Mouse (Mus musculus) 416B (cell line): ENCODE data around the gene Ccdc142.

Experiments used
- DNase-seq: peaks from one replicate; pipeline ENCODE4 v3.0.0; 2011; ENCODE audit warnings: low read depth

Gene Ccdc142

GRCm38 (mm10) chr6:83101316-83101687 is at the start of gene Ccdc142, which contains the start of gene Gm42688:
Gene Ccdc142, plus strand, starts transcription at chr6:83101601.
Gene Gm42688, plus strand, starts transcription at chr6:83101617.
- peak; percentile 96 for DNase-seq

DNA sequence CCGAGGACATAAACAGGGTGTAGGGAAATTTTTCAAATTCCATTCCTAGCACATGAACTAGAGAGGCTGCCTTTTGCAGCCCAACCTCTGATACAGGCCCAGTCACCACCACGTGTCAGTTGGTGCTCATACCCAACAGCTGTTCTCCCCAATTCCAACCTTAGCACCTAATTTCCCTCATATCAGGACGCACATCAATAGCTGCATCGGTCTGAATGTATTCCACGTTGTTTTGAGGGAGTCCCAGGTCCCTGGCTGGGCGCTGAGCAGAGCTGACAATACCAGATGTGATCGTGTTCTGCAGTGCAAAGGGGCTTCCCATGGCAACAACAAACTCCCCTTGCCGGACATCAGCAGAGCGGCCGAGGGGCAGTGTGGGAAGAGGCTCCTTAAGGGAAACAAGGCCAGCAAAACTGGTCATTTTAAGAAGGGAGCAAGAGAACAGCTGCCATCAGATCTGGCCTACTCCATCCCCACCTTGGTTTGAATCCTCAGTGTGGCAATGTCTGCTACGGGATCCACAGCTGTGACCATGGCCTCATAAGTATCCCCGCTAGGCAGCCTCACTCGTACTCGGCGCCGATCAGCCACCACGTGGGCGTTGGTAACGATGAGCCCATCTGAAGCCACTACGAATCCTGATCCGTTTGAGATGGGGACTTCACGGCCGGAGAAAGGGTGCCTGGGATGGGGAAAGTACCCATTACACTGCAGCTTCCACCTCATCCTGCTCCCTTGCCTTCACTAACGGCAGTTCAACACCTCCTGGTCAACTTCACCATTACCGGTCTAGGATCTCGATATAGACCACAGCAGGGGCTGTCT is 48.1 kb upstream of the Ccdc142 start:
- peak; percentile 67 for DNase-seq

DNA sequence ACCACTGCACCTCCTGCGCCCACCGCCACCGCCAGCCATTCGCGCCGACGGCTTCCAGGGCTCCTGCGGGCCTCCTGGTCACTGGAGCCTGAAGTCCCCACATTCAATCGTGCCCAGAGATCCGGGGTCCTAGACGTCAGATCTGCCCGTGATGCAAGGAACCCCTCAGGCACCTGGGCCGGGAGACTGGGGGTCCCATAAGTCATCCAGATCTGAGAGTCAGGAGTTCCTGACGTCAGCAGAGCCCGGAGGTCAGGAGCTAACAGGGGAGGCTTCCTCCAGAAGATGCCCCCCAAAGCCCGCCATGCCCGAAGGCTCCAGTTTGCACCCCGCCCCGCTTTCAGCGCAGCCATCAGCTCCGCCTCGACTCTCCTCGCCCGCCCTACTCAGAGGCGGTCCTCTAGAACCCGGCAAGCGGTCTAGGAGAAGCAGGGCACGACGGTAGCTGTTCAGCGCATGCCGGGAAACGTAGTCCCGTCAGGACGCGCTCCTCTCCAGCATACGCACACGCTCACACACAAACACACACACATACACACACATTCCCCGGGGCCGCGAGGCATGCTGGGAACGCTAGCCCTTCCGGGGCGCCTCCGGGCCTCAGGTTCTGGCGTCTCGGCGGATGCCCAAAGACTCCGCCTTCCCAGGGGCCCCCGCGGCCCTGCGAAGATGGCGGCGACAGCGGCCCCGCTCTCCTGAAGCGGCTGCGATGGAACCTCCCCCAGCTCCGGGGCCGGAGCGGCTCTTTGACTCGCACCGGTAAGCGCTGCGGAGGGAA is 47.1 kb upstream of the Ccdc142 start, which contains the start of gene Aup1:
Gene Aup1, plus strand, starts transcription at position 448 of the 778 bp plus-strand sequence.
- peak; percentile 97 for DNase-seq

GRCm38 (mm10) chr6:83054871-83055431 is 46.5 kb upstream of the Ccdc142 start, which contains the start of gene Htra2:
Gene Htra2, minus strand, starts transcription at chr6:83055273.
- peak; percentile 43 for DNase-seq

DNA sequence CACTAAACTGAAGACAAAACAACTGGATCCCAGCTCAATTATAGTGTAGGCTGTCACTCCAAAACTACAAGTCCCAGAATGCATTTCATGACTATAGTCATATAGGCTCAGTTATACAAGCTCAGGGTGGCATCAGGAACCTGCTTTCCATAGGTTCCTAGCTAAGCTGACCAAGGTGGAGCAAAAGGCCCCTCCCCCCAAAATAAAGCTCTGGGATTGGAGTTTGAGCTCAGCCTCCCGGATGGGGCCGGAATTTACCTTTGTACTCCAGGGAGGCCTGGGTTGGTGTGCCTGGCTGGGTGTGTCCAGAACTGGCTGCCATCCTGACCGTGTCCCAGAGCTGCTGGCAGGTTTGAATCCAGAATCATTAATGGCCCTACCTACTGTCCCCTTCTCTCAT is 43.6 kb upstream of the Ccdc142 start, which contains the start of gene Dqx1:
Gene Dqx1, plus strand, starts transcription at position 55 of the 400 bp plus-strand sequence.
- DNase-seq, result peak; percentile 36

DNA sequence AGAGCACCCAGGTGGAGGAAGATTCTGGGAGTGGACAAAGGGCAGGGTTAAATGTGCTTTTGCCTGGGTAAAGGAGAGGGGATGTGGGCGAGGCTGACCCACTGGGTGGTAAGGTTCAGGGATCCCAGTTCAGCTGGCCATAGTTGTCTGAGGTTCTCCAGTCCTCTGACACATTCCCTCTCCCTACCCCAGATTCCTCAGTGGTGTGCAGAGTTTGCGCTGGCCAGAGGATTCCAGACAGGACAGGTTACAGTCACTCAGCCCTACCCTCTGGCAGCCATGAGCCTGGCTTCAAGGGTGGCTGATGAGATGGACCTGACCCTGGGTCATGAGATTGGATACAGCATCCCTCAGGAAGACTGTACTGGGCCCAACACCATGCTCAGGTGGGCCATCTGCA is 42.7 kb upstream of the Ccdc142 start:
- DNase-seq, result no peak

DNA sequence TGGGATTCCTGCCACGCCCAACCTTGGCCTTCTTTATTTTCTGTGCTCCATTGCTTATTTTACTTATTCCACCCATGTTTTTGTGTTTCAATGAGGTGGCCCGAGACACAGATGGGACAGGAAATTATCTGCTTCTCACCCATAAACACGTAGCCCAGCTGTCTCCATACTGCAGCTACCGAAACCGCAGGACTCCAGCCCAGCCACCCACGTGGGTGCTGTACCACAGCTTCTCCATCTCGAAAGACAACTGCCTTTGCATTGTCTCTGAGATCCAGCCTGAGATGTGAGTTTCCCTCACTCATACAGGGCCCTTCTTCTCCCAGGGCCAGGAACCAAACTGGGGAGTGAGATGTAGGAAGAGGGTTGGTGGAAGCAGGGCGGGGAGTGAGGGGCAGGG is 35.4 kb upstream of the Ccdc142 start:
- no peak for DNase-seq

DNA sequence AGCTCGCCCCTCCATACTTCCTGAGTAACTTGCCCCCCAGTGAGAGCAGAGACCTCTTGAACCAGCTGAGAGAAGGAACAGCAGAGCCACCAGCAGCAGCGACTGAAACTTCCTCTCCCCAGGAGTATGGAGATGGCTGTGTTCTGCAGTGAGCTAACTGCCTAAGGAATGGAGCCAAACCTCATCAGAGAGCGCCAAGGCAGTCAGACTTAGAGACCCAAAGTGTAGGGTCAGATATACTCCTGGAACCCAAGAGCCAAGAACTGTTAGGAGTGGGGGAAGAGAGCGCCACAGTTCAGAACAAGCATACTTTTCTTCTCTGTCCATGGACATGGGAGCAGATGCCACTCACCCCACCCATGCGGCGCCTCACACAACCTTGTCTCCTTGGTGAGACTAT is 35.0 kb upstream of the Ccdc142 start:
- no peak for DNase-seq

- no peak for DNase-seq
Observed at GRCm38 (mm10) chr6:83068221-83068620, 33.2 kb upstream of the Ccdc142 start.

DNA sequence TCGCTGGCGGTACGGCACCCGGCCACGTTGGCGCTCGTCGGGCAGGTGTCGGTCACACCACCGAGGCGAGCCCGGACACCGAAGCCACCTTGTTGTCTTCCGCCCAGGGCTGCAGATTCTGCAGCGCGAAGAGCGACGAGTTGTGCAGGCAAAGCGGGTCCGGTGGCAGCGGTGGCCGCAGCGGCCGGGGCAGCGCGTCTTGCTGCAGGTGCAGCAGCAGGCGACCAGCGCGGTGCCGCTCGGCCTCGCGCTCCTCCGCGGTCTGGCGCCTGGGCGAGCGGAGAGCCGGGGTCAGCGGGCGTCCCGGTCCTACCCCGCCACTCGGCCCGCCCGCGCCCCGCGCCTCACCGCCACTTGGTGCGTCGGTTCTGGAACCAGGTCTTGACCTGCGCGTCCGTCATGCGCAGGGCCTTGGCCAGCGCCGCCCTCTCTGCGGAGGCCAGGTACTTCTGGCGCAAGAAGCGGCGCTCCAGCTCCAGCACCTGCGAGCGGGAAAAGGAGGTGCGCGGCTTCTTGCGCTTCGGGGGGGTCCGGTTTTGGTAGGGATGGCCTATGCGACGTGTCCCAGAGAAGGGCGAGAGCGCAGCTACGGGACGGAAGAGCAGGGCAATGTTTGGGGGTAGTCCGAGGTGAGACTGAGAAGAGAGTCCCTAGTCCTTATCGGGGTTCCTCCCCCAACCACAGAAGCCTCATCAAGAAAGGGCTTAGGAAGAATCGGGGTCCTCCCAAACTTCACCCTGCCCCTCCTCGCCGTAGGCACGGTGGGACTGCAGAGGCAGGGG is 32.5 kb upstream of the Ccdc142 start:
- DNase-seq, result no peak

- no peak for DNase-seq
Observed at GRCm38 (mm10) chr6:83069488-83070246, 31.7 kb upstream of the Ccdc142 start.

GRCm38 (mm10) chr6:83070247-83070310 is 31.3 kb upstream of the Ccdc142 start, which contains the start of gene Tlx2:
Gene Tlx2, minus strand, starts transcription at chr6:83070293.
- DNase-seq, result no peak

GRCm38 (mm10) chr6:83070311-83071219 is 30.8 kb upstream of the Ccdc142 start:
- no peak for DNase-seq

- no peak for DNase-seq
Observed at GRCm38 (mm10) chr6:83071220-83071619, 30.2 kb upstream of the Ccdc142 start.

- peak; percentile 72 for DNase-seq
Observed at GRCm38 (mm10) chr6:83074979-83075378, 26.4 kb upstream of the Ccdc142 start.

DNA sequence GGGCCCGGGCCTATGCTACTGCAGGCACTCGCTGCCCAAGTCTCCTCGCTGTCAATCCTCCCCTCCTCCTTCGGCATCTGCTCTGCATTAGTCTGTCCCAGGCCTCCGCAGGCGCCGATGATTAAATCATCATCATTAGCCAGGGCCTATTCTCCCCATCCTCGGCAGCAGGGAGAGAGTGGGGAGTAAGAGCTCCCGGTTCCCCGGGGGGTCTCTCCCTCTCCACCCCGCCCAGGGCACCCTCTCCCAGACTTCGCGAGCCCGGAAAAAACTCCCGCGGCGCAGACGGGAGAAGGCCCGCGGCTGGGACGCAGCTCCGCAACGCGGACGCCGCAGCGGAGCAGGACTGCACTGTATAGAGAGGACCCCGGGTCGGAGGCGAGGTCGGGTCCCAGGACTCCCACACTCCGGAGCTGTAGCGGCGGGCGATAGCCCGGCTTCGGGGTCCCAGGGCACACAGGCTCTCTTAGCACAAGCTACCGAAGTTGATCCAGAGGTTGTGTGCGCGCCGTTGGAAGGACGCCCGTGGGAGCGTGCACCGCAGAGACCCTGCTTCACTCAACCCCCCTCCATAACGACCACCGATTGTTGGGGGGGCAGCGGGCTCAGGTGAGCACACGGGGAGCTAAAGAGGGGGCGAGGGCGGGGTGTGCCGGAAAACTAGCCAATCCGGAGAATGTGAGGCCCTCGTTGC is 23.6 kb upstream of the Ccdc142 start, which contains the start of gene Pcgf1:
Gene Pcgf1, plus strand, starts transcription at position 240 of the 694 bp plus-strand sequence.
- peak; percentile 31 for DNase-seq

DNA sequence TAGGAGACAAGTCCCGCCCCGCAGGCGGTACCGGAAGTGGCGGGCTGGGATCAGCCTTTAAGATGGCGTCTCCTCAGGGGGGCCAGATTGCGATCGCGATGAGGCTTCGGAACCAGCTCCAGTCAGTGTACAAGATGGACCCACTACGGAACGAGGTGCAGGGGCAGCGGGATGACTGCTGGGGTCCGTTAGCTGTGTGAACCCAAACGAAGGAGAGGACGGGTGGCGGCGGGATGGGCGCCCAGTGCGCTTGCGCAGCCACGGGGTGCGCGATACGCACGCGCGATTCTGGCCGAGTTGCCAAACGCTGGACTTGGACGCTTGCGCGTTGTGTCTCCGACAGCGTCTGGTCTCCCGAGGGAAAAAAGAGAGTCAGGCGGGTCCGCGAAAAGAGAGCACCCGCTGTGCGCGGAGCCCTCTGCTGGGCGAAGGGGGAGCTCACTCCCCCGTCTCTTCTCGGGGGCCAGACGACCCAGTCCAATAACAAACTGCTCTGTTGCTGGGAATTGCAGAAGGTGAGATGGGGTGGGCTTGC is 23.0 kb upstream of the Ccdc142 start:
- DNase-seq, result peak; percentile 97

- no peak for DNase-seq
Observed at GRCm38 (mm10) chr6:83080210-83080609, 21.2 kb upstream of the Ccdc142 start.

DNA sequence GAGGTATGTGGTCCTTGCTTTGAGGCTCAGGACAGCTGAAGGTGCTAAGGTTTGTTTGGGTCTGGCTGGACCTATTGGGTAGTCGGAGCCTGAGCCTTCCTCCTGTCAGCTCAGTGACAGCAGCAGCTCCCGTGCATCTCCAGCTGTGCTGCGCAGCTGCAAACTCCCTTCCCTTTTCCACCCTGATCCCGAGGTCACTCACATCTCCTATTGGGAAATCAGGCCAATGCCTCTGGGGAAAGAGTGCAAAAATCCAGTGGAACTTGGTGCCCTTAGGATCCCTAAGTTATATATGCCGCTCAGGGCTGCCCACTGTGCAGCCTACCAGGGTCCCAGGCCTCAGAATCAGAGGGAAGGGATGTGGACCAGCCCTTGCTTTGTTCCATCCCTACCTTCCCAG is 17.9 kb upstream of the Ccdc142 start:
- DNase-seq, result no peak

DNA sequence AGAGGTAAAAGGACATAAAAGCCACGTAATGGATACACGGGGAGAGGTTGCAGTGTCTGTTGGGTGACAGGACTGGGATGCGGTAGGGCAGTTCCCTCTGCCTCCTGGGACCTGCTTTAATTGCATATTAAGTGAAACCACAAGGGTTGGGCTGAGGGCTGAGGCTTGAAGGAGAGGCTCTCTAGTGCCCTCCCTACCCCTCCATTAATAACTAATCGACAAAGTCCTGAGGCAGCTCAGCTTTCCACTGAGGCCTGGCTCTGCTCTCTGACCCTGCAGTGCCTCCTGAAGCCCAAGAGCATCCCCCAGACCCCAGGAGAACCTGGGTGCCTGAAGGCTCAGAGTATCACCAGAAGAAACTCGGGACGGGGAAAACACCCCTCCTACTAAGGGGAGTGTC is 16.9 kb upstream of the Ccdc142 start:
- no peak for DNase-seq
